Mouse (Mus musculus) embryonic facial prominence, embryonic 13.5 days (tissue): ENCODE data around the gene St8sia1. TPM values are rescaled to one million over a fixed set of nuclear protein-coding genes. Genes with fewer than 3 reads are reported as not detected.
A peak's percentile ranks its signal among the peaks of the same experiment; 100 is the strongest.

Source experiments
- ATAC-seq: fragments of 200-750 bp; cut with Nextera tagmentation; 2 replicates; pipeline ENCODE4 v1.8.0; 2017; ENCODE audit warnings: low read depth; ENCODE audit not compliant: insufficient number of reproducible peaks, insufficient read depth, low FRiP score, low TSS enrichment
- H3K27ac ChIP-seq: fragments of 300-500 bp; sonication (generic); 2 replicates; pipeline ENCODE4 v1.5.1; 2015; ENCODE audit warnings: moderate library complexity, mild to moderate bottlenecking, inconsistent platforms
- H3K27me3 ChIP-seq: fragments of 300-500 bp; sonication (generic); 2 replicates; pipeline ENCODE4 v1.6.1; 2015; ENCODE audit warnings: mild to moderate bottlenecking, inconsistent platforms
- H3K36me3 ChIP-seq: fragments of 300-500 bp; sonication (generic); 2 replicates; pipeline ENCODE4 v1.6.1; 2015; ENCODE audit warnings: mild to moderate bottlenecking, inconsistent platforms
- H3K4me1 ChIP-seq: fragments of 300-500 bp; sonication (generic); 2 replicates; pipeline ENCODE4 v1.6.1; 2015; ENCODE audit warnings: inconsistent platforms
- H3K4me2 ChIP-seq: fragments of 300-500 bp; sonication (generic); 2 replicates; pipeline ENCODE4 v1.6.1; 2015; ENCODE audit warnings: moderate library complexity, mild to moderate bottlenecking, inconsistent platforms
- H3K4me3 ChIP-seq: fragments of 300-500 bp; sonication (generic); 2 replicates; pipeline ENCODE4 v1.5.1; 2015; ENCODE audit warnings: mild to moderate bottlenecking, inconsistent platforms
- H3K9ac ChIP-seq: fragments of 300-500 bp; sonication (generic); 2 replicates; pipeline ENCODE4 v1.6.1; 2015; ENCODE audit warnings: mild to moderate bottlenecking, inconsistent platforms
- H3K9me3 ChIP-seq: fragments of 300-500 bp; sonication (generic); 2 replicates; pipeline ENCODE4 v1.6.1; 2016; ENCODE audit warnings: inconsistent platforms
- WGBS: fragments of 180-500 bp; shearing (Covaris S2); methylation state at CpG from one replicate; pipeline ENCODE4 v1.1.7; 2015; ENCODE audit warnings: mixed read lengths; 5-methylcytosine and 5-hydroxymethylcytosine counted together
- polyA plus RNA-seq: library from polyadenylated mRNA; unstranded; fragments of >200 nt; fragmentation: Nextera tagmentation; extraction: Ambion mirVana; gene quantifications from 2 replicates; pipeline ENCODE4 v1.2.1, GENCODE M21; 2015

St8sia1 gene
- polyA plus RNA-seq, 1 experiment from 2014 or later: 0.87 TPM

GRCm38 (mm10) chr6:142852419-142853377 lies 111.6 kb downstream of the St8sia1 start:
- no peak for ATAC-seq
- H3K9me3 ChIP-seq: no peaks in the 10 kb centered on the region
- no peak overlapping the region for H3K27ac ChIP-seq
- H3K4me3 ChIP-seq: no peak overlapping the region
- no peaks in the 10 kb centered on the region for H3K36me3 ChIP-seq
- H3K4me2 ChIP-seq: no peak overlapping the region
- 81% methylated on average over 6 of the region's 6 CpGs for WGBS
- no peaks in the 10 kb centered on the region for H3K27me3 ChIP-seq
- H3K4me1 ChIP-seq: peaks cover 7% of the 10 kb centered on the region; the same call in 1 of the 2 replicates
- no peak overlapping the region for H3K9ac ChIP-seq

GRCm38 (mm10) chr6:142850436-142850835 lies 113.8 kb downstream of the St8sia1 start:
- no peak for ATAC-seq
- 85% methylated on average over 8 of the region's 8 CpGs for WGBS
- Histone ChIP-seq H3K4me3 (no peak overlapping the region), H3K9ac (no peak overlapping the region), H3K9me3 (no peaks in the 10 kb centered on the region), H3K27ac (no peak overlapping the region), H3K4me1 (no peaks in the 10 kb centered on the region), H3K4me2 (no peak overlapping the region), H3K27me3 (no peaks in the 10 kb centered on the region), H3K36me3 (no peaks in the 10 kb centered on the region)

GRCm38 (mm10) chr6:142849326-142849725 lies 114.9 kb downstream of the St8sia1 start:
- no peaks in the 10 kb centered on the region for H3K4me1 ChIP-seq
- 51% methylated on average over 5 of the region's 5 CpGs for WGBS
- ATAC-seq: no peak
- H3K4me2 ChIP-seq: no peak overlapping the region
- H3K4me3 ChIP-seq: no peak overlapping the region
- H3K9me3 ChIP-seq: no peaks in the 10 kb centered on the region
- H3K27ac ChIP-seq: no peak overlapping the region
- no peaks in the 10 kb centered on the region for H3K36me3 ChIP-seq
- no peak overlapping the region for H3K9ac ChIP-seq
- no peaks in the 10 kb centered on the region for H3K27me3 ChIP-seq

GRCm38 (mm10) chr6:142847914-142848674 lies 116.2 kb downstream of the St8sia1 start:
- H3K27me3 ChIP-seq: no peaks in the 10 kb centered on the region
- H3K4me3 ChIP-seq: no peak overlapping the region
- no peaks in the 10 kb centered on the region for H3K9me3 ChIP-seq
- 79% methylated on average over 8 of the region's 8 CpGs for WGBS
- H3K4me2 ChIP-seq: no peak overlapping the region
- H3K27ac ChIP-seq: no peak overlapping the region
- no peaks in the 10 kb centered on the region for H3K36me3 ChIP-seq
- no peaks in the 10 kb centered on the region for H3K4me1 ChIP-seq
- ATAC-seq: no peak
- no peak overlapping the region for H3K9ac ChIP-seq

- Histone ChIP-seq H3K36me3 (no peaks in the 10 kb centered on the region), H3K9me3 (no peaks in the 10 kb centered on the region), H3K27me3 (no peaks in the 10 kb centered on the region), H3K4me1 (no peaks in the 10 kb centered on the region), H3K4me2 (no peak overlapping the region), H3K4me3 (no peak overlapping the region), H3K27ac (no peak overlapping the region), H3K9ac (no peak overlapping the region)
- ATAC-seq: no peak
- 88% methylated on average over 4 of the region's 4 CpGs for WGBS
Measured at GRCm38 (mm10) chr6:142846855-142847254, 117.4 kb downstream of the St8sia1 start.

DNA sequence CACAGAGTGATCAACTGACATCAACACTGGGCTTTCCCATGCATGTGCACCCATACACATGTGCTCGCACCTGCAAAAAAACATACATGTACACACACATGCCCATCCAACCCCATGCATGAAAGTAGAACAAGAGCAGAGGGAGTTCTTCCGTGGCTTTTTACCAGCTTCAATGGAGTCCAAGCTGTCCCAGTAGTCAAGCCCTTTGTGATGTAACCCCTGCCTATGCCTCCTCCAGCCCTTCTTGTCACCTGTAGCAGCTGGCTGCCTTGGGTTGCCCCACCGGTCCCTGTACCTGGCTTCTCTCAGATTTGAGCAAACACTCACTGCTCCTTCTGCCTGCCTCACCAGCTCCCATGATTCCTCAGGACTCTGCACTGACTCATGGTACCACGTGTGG lies 119.2 kb downstream of the St8sia1 start:
- Histone ChIP-seq H3K9me3 (no peaks in the 10 kb centered on the region), H3K4me1 (no peaks in the 10 kb centered on the region), H3K9ac (no peak overlapping the region), H3K36me3 (no peaks in the 10 kb centered on the region), H3K4me3 (no peak overlapping the region), H3K27ac (no peak overlapping the region), H3K27me3 (no peaks in the 10 kb centered on the region), H3K4me2 (no peak overlapping the region)
- no peak for ATAC-seq
- 92% methylated on average over 4 of the region's 4 CpGs for WGBS

GRCm38 (mm10) chr6:142844061-142844460 lies 120.2 kb downstream of the St8sia1 start:
- Histone ChIP-seq H3K4me2 (no peak overlapping the region), H3K9me3 (no peaks in the 10 kb centered on the region), H3K27me3 (no peaks in the 10 kb centered on the region), H3K4me3 (no peak overlapping the region), H3K36me3 (no peaks in the 10 kb centered on the region), H3K9ac (no peak overlapping the region), H3K27ac (no peak overlapping the region), H3K4me1 (no peaks in the 10 kb centered on the region)
- 80% methylated on average over 4 of the region's 4 CpGs for WGBS
- ATAC-seq: no peak

- H3K27me3 ChIP-seq: no peaks in the 10 kb centered on the region
- H3K4me3 ChIP-seq: no peak overlapping the region
- 94% methylated on average over 1 of the region's 1 CpGs for WGBS
- no peaks in the 10 kb centered on the region for H3K36me3 ChIP-seq
- no peak overlapping the region for H3K27ac ChIP-seq
- H3K4me2 ChIP-seq: no peak overlapping the region
- no peaks in the 10 kb centered on the region for H3K9me3 ChIP-seq
- H3K4me1 ChIP-seq: 0 out of 2 replicates have a peak, but pooled peaks cover 6% of the 10 kb centered on the region
- ATAC-seq: no peak
- no peak overlapping the region for H3K9ac ChIP-seq
Measured at GRCm38 (mm10) chr6:142838501-142838900, 125.8 kb downstream of the St8sia1 start.

GRCm38 (mm10) chr6:142837326-142837725 lies 126.9 kb downstream of the St8sia1 start:
- Histone ChIP-seq H3K27ac (no peak overlapping the region), H3K27me3 (no peaks in the 10 kb centered on the region), H3K9ac (no peak overlapping the region), H3K4me1 (0 out of 2 replicates have a peak, but pooled peaks cover 6% of the 10 kb centered on the region), H3K36me3 (no peaks in the 10 kb centered on the region), H3K4me3 (no peak overlapping the region), H3K4me2 (no peak overlapping the region), H3K9me3 (no peaks in the 10 kb centered on the region)
- WGBS: 82% methylated on average over 9 of the region's 9 CpGs
- no peak for ATAC-seq

DNA sequence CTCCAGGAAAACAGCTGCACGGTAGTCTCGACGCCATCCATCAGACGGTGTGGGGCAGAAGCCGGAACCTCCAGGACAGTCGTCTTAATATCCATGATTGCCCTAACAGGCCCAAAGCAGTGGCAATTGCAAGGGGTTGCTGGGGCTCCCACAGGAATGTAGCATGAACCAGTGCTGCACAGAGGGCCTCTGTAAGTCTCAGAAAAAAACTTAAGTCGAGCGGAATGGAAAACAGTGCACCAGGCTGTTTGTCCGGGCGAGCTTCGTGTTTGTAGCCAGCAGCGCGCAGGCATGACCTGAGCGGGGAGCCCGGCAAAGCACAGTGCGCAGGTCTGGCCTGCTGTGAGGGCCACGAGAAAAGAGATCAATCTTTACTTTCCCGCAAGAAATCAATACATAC lies 128.5 kb downstream of the St8sia1 start:
- H3K4me2 ChIP-seq: peak overlapping the region; percentile 32; the same call in 1 of the 2 replicates
- H3K9ac ChIP-seq: no peak overlapping the region
- no peak overlapping the region for H3K4me3 ChIP-seq
- H3K36me3 ChIP-seq: no peaks in the 10 kb centered on the region
- H3K27ac ChIP-seq: no peak overlapping the region
- no peak for ATAC-seq
- WGBS: 28% methylated on average over 18 of the region's 18 CpGs
- no peaks in the 10 kb centered on the region for H3K9me3 ChIP-seq
- H3K27me3 ChIP-seq: no peaks in the 10 kb centered on the region
- H3K4me1 ChIP-seq: 0 out of 2 replicates have a peak, but pooled peaks cover 6% of the 10 kb centered on the region

DNA sequence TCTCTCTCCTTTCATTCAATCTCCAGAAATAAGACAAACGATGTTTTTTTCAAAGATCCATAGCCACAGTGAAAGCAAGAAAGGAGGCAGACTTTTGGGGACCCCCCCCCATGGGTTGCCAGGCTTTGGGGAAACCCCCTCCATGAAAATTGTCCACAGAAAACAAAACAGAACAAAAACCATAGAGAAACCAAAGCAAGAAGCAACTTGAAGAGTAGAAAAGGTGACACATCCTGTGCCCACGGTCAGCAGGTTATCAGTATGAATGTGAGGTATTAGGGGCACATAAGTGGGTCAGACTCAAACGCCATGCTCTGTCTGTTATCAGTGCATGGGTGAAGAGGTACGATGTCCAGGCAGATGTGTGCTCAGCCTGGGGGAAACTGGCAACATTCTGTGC lies 129.3 kb downstream of the St8sia1 start:
- Histone ChIP-seq H3K4me1 (0 out of 2 replicates have a peak, but pooled peaks cover 6% of the 10 kb centered on the region), H3K9ac (no peak overlapping the region), H3K9me3 (no peaks in the 10 kb centered on the region), H3K4me3 (no peak overlapping the region), H3K4me2 (no peak overlapping the region), H3K36me3 (no peaks in the 10 kb centered on the region), H3K27me3 (no peaks in the 10 kb centered on the region), H3K27ac (no peak overlapping the region)
- WGBS: 72% methylated on average over 4 of the region's 4 CpGs
- no peak for ATAC-seq
